Mouse (Mus musculus) B cell, adult 2 months (primary cell): ENCODE results near the gene Kcnk13.

Experiments
- DNase-seq, 2 experiments: peaks; one replicate each; pipeline ENCODE4 v3.0.0; 2022

The Kcnk13 gene

DNA sequence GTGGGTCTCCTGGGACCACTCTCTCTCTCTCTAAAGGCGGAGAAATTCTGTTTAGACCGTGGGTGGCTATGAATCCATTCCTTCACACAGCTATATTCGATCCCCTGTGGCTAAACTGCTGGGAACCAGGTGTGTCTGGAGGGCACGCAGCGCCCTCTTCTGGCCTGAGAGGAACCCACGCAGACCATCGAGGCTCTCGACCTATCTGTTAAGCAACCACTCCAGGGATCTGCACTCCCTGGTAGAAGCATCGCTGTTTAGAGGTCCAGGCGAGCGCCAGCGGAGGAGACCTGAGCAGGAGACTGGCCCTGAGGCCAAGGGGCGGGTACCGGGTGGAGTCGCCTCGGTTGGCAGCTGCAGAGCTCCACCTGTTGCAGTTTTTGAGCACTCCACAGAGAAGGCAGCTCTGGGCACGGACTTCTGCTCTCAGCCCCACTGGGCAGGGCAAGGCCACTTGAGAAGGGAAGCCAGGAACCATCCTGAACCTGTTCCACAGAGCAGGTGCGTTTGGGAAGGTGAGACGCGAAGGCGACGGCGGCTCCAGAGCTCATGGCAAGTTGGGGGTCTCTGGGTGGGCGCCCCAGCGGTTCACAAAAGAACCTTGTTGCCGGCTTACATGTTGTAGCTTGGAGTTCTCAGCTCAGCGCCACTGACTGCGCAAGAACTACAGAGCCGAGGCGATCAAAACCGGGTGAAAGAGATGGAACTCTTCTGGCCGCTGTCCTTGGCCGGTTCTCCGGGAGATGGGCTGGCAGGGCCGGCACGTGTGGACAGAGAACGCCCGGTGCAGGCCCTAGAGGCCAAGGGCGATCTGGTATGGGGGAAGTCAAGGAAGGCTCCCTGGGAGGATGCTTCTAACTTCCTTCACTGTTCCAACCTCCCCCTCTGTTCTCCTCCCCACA is at the start of gene Kcnk13:
Gene Kcnk13 (plus strand): TSS at position 199 of the 902 bp plus-strand sequence.
- DNase-seq, result peak; percentile 82 to 84

DNA sequence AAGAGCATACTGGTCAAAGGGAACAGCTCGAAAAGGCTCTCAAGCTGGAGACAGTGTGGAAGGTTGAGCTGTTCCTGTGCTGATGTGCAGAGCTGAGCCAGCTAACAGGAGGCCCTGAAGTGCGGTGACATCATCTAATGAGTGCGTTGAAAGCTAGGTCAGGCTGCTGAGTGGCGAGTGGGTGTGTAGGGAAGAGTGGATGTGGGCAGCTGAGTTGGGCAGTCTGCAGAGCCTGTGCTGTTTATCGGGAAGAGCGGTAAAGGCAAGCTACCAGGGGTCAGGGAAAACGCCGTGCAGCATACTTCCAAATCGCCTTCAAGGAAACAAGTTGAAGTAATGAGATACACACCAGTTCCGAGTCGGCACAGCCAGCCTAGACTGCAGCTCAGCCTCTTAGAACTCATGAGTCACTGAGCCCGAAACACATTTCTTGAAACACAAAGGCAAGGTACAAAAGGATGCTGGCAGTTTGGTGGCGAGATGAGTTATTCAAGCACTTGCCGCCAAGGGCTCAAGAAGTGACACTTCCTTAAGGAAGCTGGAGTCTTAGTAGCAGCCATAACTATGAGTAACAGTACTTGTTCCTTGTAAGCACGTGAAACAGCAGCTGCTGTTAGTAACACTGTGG is 46.4 kb upstream of the Kcnk13 start:
- no peak for DNase-seq

DNA sequence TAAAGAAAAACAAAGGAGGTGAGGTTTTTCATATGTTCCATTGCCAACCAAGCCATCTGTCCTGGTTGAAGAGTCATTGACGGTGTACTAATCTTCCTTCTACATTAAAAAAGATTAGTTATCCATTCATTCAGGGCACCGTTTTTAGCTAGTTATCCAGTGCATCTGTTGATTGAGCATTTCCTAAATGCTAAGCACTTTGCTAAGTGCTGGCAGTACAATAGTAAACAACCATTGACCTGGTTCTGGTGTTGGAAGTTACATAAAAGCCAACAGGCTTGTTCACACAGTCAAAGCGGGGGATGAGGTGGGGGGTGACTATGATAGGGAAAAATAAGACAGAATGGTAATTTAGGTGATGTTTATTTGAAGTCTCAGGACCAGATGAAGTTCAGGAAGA is 44.7 kb upstream of the Kcnk13 start:
- DNase-seq, result no peak

DNA sequence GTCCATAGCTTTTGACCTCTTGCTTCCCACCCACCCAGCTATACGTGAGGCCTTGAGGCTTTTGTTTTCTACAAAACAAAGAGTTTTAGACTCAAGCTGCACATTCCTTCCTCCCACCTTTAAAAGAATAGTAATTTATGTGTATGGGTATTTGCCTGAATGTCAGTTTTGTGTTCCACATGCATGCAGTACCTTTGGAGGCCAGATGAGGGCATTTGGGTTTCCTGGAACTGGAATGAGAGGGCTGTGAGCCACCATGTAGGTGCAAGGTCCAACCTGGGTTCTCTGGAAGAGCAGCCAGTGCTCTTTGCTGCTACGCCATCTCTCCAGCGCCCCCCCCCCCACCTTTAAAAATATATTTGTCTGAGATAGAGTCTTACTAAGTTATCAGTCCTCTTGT is 43.3 kb upstream of the Kcnk13 start:
- DNase-seq, result peak; percentile 18 to 40

DNA sequence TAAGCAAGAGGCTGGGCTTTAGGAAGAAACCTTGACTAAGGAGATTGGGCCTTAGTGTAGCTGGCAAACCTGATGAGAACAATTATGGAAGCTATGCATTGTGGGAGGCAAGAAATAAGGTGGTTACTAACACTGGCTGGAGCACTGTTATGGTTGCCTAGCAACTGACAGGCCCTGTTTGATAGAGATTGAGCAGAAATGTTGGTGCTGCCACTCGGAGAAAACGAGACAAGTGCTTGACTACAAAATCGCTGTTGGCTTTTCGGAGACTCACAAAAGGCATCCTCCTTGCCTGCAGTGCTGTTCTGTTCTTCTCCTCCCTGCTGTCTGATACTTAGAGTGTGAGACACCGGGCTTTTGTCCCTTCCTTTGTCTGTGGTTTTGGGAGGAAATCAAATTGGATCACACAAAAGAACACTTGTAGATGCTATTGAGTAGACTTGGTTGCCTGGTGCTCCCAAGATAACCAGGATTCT is 41.1 kb upstream of the Kcnk13 start:
- no peak for DNase-seq

DNA sequence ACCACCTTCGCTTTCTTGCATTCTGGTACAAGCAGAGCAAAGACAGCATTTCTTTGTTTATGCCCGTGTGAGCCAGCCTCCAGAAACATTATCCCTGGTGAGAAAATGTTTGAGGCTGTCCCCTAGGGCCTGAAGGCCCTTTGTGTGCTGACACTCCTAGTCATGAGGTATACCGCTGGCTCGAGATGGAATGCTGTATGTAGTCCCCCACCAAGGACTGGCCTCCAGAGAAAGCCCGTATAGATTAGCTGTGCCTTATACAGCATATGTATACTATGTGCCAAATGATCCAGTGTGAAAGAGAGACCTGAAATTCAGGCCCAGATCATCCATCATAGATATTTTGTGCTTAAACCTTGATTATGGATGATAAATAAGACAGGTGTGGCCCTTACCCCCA is 40.6 kb upstream of the Kcnk13 start:
- DNase-seq, result no peak

DNA sequence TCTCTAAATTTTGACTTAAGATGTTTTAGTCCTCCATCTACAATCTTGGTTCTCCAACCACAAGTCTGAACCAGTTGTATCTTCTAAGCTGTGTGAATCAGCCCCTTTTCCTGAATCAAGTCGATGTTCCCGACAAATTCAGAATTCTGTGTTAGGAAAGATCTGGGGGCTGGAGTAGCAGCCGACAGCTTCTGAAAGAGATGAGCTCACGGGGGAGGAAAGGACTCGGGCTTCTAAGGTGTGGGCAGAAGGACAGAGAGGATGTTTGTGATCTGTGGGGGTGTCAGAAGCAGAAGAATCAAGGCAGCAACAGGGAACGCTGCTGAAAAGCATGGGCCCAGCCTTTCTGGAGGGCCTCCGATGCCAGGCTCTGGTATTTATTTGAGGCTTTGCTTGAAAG is 36.0 kb upstream of the Kcnk13 start:
- DNase-seq, result no peak

DNA sequence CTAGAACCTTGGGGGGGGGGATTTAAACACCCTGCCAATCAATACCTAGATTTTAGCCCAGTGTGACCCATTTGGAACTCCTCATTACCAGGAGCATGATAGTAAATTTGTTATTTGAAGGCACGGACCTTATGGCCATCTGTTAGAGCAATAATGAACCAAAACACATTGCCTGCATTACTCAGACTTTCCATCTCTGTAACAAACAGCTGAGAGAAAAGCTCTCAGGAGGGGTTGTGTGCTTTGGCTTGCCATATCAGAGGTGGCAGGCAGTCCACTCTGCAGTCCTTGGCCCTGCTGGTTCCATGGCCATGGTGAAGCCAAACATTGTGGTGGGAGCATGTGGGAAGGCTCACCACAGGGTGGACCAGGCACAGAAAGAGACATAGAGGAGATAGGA is 35.1 kb upstream of the Kcnk13 start:
- no peak for DNase-seq

DNA sequence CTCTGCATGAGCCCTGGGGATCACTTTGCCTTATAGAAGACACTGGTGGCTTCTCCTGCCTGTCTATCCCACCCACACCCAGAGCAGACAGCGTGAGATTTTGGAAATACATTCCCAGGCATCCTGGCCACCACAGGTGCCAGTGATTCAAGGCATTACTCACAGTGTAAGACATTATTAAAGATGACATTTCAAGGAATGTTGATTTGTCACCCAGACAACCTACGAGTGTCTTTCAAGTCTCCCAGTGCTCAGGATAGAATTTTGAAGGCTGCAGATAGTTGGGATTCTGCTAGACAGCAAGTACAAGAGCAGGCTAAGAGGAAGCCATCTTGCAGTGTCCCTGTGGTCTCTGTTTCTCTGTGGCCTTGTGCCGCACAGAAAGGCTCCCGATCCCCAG is 32.1 kb upstream of the Kcnk13 start:
- no peak for DNase-seq

DNA sequence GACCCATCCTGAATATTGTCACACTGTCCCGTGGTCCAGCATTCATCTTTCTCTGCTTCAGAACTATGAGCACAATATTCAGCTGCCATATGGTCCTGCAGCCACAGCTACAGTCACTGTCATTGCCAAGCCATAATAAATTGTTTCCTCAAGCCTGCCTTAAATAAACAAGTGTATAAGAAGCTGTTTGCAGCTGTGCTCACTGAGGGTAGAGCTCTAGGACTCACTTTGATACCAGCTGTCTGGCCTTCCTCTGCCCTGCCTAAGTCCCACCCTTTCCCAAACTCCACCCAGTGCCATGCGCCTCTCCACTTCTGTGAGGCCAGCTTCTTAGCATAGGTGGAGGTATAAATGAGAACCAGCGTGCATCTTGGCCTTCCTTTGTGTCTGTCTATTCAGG is 30.7 kb upstream of the Kcnk13 start:
- DNase-seq, result no peak

DNA sequence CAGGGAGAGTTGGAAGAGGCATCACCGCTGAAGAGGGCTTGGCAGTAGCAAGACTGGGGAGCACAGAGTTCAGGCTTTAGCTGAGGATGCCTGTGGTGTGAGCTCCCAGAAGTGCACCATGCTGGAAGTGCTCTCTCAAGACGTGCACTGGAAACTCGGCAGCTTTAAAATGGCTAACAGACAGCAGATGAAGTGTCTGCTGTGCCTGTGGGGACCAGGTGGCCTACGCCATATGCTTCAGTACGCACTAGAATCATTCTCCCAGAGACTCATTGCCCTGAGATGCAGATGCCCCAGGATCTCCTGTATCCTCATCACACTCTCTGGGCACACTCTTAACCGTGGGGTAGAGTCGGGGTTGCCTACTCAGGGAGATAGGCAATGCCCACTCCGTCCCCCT is 28.9 kb upstream of the Kcnk13 start:
- DNase-seq, result no peak

DNA sequence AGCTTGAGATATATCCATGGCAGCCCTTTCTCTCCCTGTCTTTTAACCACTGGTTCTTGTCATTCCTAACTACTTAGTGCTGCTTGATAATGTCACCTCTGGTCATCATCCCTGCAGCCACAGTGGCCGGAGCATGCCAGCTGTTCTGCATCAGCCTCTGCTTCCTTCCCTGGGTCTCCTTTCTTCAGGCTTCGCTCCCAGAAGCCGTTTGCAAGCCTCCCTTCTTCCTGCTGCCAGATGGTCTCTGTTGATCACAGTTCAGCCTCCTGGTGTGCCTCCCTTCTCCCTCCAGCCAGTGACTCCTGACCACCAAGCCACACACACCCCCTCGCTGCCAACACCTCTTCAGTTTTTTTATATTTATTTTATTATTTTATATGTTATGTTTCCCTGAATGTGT is 25.8 kb upstream of the Kcnk13 start:
- no peak for DNase-seq

DNA sequence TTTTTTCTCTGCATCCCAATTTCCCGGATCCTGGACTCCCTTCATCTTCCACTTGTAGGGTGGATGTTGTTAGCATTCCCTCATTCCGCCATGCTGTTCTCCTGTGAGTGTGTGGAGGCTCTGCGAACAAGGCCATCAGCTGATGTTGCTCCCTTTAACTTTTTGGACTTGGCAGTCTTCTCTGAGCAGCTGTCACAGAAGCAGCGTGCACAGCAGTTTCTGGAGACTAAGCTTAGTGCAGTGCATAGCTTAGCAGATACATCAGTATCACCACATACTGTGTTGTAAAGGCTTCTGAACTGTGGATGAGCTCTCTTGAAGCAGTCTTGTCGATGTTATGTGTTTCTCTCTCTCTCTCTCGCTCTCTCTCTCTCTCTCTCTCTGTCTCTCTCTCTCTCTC is 25.1 kb upstream of the Kcnk13 start:
- DNase-seq, result no peak

DNA sequence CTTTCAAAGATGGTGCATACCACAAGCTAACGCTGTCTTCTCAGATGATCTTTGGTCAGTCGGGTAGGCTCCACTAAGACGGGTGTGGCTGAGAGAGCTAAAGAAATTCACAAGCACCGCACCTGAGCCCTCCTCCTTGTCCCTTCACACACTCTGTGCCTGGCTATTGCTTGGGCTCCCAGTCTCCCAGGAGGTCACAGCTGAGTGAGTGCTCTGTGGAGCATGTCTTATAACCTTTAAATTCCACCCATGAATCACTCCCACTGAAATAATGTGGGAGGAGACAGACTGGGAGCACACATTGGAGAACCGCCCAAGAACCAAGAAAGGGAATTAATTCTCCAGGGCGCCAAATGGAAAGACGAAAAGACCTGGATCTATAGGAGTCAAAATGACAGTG is 23.6 kb upstream of the Kcnk13 start:
- DNase-seq, result no peak

DNA sequence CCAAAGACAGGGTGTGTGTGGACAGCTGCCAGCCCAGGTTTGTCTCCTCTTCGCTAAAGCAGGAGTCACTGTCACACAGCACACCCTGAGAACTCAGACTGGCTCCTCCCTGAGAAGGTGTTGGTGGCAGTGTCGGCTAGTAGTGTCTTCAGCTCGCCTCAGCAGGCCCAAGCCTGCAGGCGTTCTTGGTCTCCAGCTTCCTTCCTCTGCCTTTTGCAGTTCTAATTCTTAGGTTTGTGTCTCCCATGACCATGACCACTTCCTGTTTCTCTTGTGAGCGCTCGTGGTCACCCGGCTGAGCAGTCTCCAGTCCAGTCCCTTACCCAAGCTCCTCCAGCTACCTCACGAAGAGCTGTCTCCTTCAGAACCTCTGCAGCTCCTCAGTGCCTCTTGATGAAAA is 21.9 kb upstream of the Kcnk13 start:
- DNase-seq, result peak; percentile 34 to 38

DNA sequence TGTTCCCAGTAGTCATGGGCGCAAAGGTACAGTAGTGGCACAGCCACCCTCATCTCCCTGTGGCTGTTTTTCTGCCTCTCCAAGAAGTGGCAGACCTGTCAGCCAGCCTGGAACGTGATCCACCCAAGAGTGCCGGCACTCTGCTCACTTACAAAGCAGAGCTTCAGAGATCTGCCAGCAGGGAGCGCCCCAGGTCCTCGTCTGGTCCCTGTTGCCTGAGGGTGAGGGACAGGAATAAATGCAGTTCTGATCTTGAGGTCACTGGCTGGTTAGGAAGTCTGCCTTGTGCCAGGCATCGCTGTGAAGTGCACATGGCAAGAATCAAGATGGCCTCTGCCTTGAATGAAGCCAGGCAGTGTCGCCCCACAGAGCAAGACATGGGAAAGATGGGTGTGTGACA is 11.4 kb upstream of the Kcnk13 start:
- peak; percentile 81 to 82 for DNase-seq

DNA sequence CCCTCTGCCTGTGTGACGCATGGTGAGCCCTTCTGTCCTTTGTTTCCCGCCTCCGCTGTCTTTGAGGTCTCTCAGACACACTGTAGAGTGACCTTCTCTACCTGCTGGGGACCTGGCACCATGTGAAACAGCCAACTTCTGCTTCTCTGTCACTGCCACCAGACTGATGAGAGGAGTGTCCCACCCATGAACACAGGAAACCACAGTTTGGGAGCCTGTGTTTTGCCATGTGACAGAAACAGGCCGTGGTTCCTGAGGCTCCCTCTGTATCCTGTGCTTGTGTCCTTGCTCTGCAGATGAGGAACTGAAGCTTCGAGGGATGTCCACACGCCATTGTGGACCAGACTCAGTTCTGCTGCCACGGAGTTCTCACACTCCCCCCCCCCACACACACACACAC is 7.9 kb upstream of the Kcnk13 start:
- peak; percentile 61 to 63 for DNase-seq

DNA sequence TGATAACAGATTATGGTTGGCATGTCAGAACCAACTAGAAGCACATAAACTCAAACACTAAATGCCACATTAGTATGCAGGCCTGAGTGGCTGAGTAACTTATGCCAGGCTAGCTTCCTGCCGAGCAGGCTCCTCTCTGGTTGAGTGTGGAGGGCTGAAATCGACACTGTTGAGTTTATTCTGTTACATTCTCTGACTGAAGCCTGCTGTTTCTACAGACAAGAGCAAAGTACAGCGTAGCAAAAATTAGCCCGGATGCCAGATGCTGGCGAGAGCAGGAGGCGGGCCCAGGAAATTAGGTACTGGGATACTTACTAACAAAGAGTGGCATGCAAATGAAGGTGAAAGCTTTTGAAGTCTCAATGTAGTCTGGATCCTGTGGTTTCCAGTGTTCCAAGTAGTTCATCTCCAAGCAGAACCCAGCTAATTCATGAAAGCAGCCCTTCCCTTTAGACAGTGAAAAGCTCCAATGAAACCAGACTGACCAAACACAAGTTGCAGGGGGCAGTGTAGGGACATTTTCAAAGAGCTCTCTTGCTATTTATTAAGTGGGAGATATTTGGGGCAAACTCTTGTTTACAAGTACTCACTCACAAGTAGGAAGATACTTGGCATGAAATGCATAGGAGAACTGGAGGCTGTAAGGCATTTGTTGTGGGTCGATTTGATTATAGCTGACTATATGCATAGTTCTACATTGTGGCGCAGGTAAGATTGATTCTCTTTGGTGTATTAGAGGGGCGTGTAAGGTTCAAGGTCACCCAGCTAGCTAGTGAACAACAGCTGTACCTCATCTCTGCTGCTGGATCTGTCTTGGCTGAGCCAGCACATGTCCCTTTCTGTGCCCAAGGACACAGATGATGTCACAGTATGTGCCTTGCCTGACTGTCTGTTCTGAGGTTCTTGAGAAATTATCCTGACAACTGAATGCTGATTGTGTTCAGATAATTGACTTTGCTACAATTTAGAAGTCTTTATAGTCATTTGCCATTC is 5.9 kb upstream of the Kcnk13 start:
- DNase-seq, result no peak

DNA sequence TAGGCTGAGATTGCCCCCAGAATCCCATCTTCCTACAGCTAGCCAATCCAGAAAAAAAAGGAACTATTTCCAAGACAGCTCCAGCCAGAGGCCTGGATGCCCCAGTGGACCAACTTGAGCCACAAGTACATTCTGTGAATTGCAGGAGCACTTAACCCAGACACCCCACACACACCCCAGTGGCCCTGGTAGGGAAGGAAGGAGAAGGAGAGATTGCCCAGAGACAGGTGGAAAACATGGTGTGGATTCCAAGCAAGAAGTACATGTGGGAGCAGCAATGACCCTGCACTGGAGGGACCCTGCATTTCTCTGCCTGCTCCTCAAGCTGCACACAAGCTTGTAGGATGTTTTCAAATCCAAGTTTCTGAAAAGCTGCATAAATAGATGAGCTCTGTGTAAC is 5.0 kb upstream of the Kcnk13 start:
- no peak for DNase-seq

DNA sequence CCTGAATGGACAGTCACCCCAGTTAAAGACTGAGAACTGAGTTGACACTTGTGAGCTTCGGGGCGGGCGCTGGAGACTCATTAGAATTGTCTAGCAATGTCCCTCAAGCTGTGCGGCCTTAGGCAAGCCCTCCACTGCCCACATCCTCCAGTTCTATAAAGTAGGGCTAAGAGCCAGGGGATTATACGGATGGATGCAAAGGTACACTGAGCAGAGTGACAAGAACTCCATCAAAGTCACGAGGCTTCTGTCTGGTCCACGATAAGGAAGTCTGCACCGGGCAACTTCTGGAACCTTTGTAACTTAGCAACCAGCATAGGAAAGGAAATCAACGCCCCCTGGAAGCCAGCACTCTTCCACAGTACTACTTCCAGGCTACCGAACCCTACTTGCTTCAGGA is 4.4 kb upstream of the Kcnk13 start:
- no peak for DNase-seq

DNA sequence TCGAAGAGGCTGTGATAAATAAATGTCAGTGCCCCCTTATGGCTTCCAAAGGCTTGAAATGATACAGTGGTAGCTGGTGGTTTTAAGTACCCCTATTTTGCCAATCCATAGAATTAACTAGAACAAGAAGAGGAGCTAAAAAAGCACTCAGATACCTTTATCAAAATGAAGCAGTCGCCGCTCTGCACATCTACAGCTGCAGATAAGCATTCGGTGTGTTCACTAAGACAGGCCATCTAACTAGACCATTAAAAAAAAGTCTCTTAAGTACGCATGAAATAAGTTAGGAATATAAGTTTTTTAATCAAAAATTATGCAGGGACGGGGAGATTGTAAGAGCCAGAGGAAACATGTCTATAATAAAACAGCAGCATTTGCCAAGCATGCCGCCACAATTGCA is 3.6 kb upstream of the Kcnk13 start:
- no peak for DNase-seq

DNA sequence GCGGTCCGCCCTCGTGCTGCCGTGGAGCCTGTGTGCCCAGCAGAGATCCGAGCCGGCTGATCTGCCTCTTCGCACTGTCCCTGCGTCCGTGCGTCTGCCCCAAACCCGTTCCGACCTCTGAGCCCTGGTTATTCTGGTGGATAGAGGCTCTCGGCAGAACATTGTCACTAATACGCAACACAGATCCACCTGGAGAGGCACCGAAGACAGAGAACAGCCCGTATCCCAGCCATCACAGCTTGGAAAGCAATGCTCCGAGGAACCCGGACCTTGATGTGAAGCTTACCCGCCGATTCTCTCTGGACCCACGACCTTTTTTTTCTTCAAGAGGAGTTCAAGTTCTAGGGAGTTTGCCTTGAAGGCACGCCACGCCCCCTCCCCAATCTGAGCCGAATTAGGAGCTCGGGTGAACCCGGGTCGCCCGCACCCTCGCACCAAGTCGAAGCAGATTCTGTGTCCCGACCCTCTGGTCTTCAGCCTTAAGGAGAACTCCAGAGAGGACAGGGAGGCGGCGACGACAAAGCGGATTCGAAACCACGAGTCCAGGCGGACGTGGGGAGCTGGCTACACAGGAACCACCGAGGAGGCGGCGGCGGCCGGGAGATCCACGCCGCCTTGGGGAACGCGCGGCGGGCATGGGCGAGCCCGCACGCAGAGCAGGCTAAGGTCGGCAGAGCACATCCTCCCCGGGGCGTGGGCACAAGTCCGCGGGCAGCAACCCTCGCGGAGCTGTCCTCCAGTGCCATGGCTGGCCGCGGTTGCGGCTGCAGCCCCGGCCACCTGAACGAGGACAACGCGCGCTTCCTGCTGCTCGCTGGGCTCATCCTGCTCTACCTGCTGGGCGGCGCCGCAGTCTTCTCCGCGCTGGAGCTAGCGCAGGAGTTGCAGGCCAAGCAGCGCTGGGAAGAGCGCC is 1.2 kb downstream of the Kcnk13 start:
- DNase-seq, result peak; percentile 48 to 50
